Mouse (Mus musculus): ENCODE data around the gene Tmprss15. TPM values are rescaled to one million over a fixed set of nuclear protein-coding genes. Genes with fewer than 3 reads are reported as not detected.

The Tmprss15 gene
- polyA plus RNA-seq, 1 experiment from 2014 or later: not detected

- 92% methylated on average over 13 of the region's 13 CpGs for WGBS
- Histone ChIP-seq H3K27me3 (no peaks in the 10 kb centered on the region), H3K4me2 (replicated peaks) (no peak overlapping the region), H3K9ac (replicated peaks) (no peak overlapping the region), H3K36me3 (no peaks in the 10 kb centered on the region), H3K9me3 (no peaks in the 10 kb centered on the region), H3K4me3 (replicated peaks) (no peak overlapping the region), H3K27ac (no peak overlapping the region), H3K4me1 (replicated peaks) (no peaks in the 10 kb centered on the region)
- ATAC-seq: no peak
Observed at GRCm38 (mm10) chr16:78974099-78974498, 116.8 kb downstream of the Tmprss15 start.

DNA sequence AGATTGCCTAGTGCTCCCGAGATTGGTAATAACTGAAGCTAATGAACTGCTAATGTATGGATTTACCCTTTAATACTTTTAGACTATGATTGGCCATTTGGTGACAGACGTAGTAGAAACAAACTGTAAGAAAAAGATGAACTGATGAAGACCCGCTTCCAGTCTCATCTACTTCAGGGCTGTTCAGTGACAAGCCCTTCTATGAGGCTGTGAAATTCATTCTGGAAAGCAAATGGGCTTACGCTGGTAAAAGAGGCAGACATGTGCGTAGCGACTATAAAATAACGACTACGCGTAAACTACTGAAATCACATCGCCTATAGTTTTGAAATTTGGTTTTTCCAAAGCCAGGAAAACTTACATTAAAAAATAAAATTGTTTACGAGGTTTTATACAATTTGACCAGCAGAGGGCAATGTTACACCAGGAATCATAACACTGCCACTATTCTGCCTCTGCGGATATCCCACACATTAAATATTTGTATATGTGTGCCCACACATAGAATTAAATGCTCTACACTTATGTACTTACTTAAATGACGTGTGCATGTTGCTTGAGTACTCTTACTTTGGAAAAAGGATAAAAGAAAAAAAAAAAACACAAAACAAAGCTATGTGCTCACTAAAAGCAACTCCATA is 121.7 kb downstream of the Tmprss15 start:
- Histone ChIP-seq H3K4me2 (replicated peaks) (no peak overlapping the region), H3K9ac (replicated peaks) (no peak overlapping the region), H3K9me3 (no peaks in the 10 kb centered on the region), H3K36me3 (no peaks in the 10 kb centered on the region), H3K27ac (no peak overlapping the region), H3K4me3 (replicated peaks) (no peak overlapping the region), H3K4me1 (replicated peaks) (no peaks in the 10 kb centered on the region), H3K27me3 (no peaks in the 10 kb centered on the region)
- WGBS: 37% methylated on average over 13 of the region's 13 CpGs
- ATAC-seq: peak; percentile 75; the same call in 1 of the 2 replicates

DNA sequence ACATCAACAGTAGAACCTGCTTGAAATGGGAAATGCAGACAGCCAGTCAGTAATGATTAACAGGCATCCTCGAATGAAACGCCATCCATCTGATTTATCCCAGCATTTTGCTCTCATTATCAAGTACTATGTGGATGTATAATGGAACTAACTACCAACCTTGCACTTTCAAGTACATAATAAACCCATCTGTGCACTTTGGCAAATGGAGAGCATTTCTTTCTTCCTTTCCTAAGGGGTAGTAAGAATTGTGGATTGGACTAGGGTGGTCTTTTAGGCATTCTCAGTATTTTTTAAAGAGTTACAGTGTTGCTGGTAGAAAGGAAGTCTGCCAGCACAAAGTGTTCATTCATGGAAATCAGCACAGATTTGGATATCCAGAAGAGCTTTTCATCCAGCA is 133.5 kb downstream of the Tmprss15 start:
- WGBS: 82% methylated on average over 2 of the region's 2 CpGs
- no peak for ATAC-seq
- Histone ChIP-seq H3K4me3 (replicated peaks) (no peak overlapping the region), H3K9me3 (no peaks in the 10 kb centered on the region), H3K9ac (replicated peaks) (no peak overlapping the region), H3K27ac (no peak overlapping the region), H3K4me1 (replicated peaks) (0 out of 2 replicates have a peak, but pooled peaks cover 4% of the 10 kb centered on the region), H3K27me3 (no peaks in the 10 kb centered on the region), H3K36me3 (no peaks in the 10 kb centered on the region), H3K4me2 (replicated peaks) (no peak overlapping the region)

DNA sequence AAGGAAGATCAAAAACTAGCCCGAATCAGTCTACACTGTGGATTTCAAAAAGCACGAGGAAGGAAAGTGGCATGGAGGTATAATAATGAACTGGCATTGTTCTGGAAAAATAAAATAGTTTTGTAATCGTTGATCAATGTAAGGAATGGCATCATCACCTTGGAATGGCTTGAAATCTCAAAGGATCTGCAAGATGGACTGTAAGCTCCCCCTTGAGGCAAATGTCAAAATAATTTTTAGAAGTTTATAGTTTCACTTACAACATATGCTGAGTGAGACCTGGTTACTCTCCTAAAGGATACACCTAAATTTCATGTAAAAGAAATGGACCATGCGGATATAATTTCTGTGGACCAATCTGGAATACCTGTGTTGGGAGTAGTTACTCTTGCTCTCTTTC is 140.5 kb downstream of the Tmprss15 start:
- WGBS: 83% methylated on average over 4 of the region's 4 CpGs
- Histone ChIP-seq H3K4me1 (replicated peaks) (no peaks in the 10 kb centered on the region), H3K36me3 (no peaks in the 10 kb centered on the region), H3K27ac (no peak overlapping the region), H3K27me3 (no peaks in the 10 kb centered on the region), H3K9ac (replicated peaks) (no peak overlapping the region), H3K4me3 (replicated peaks) (no peak overlapping the region), H3K4me2 (replicated peaks) (no peak overlapping the region), H3K9me3 (no peaks in the 10 kb centered on the region)
- ATAC-seq: no peak

GRCm38 (mm10) chr16:78937755-78938154 is 153.1 kb downstream of the Tmprss15 start:
- Histone ChIP-seq H3K9ac (replicated peaks) (no peak overlapping the region), H3K9me3 (peaks cover 12% of the 10 kb centered on the region), H3K27ac (no peak overlapping the region), H3K27me3 (no peaks in the 10 kb centered on the region), H3K4me1 (replicated peaks) (no peaks in the 10 kb centered on the region), H3K36me3 (no peaks in the 10 kb centered on the region), H3K4me2 (replicated peaks) (no peak overlapping the region), H3K4me3 (replicated peaks) (no peak overlapping the region)
- WGBS: 80% methylated on average over 8 of the region's 8 CpGs
- ATAC-seq: no peak

GRCm38 (mm10) chr16:78934298-78934697 is 156.6 kb downstream of the Tmprss15 start:
- no peaks in the 10 kb centered on the region for H3K36me3 ChIP-seq
- H3K27ac ChIP-seq: no peak overlapping the region
- H3K9ac ChIP-seq (replicated peaks): no peak overlapping the region
- no peak overlapping the region for H3K4me2 ChIP-seq (replicated peaks)
- no peak overlapping the region for H3K4me3 ChIP-seq (replicated peaks)
- no peaks in the 10 kb centered on the region for H3K9me3 ChIP-seq
- peaks cover 8% of the 10 kb centered on the region; the same call in 1 of the 2 replicates for H3K27me3 ChIP-seq
- 89% methylated on average over 2 of the region's 2 CpGs for WGBS
- ATAC-seq: no peak
- H3K4me1 ChIP-seq (replicated peaks): peaks cover 16% of the 10 kb centered on the region

DNA sequence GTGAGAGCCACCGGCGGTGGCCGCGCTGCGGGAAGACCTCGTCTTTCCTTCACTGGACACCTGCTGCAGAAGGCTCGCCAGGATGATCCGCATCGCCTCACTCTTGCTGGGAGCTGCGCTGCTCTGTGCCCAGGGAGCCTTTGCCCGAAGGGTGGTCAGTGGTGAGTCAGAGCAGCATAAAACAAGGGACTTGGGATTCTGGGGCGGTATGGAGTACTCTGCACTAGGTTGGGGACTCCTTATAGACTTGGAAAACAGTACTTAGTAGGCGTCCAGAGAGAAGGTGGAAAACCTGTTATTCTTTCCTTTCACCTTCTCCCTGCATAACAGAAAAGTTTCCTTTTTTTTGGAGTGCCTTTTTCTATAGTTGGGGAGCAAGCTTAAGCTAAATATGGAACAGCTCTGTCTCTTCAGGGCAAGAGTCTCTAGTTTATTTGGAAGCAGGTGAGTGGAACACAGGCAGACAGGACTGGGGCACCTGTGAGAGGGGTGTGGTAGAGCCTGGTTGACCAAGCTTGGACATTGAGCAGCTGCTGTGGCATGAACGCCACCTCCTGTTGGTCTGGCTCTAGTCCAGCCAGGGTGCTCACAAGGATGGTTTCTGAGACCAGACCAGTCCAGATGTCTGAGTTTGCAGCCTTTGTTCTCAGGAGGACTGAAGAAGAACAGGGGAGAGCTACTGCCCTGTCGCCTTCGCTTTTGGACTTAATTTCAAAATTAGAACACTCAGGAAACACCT is 159.4 kb downstream of the Tmprss15 start:
- H3K4me2 ChIP-seq (replicated peaks): peak overlapping the region; percentile 98
- ATAC-seq: peak; percentile 82
- WGBS: 13% methylated on average over 16 of the region's 16 CpGs
- no peaks in the 10 kb centered on the region for H3K9me3 ChIP-seq
- H3K27me3 ChIP-seq: peaks cover 8% of the 10 kb centered on the region; the same call in 1 of the 2 replicates
- H3K4me1 ChIP-seq (replicated peaks): peaks cover 16% of the 10 kb centered on the region
- peak overlapping the region; percentile 72 for H3K9ac ChIP-seq (replicated peaks)
- no peaks in the 10 kb centered on the region for H3K36me3 ChIP-seq
- H3K4me3 ChIP-seq (replicated peaks): peak overlapping the region; percentile 61
- no peak overlapping the region for H3K27ac ChIP-seq

DNA sequence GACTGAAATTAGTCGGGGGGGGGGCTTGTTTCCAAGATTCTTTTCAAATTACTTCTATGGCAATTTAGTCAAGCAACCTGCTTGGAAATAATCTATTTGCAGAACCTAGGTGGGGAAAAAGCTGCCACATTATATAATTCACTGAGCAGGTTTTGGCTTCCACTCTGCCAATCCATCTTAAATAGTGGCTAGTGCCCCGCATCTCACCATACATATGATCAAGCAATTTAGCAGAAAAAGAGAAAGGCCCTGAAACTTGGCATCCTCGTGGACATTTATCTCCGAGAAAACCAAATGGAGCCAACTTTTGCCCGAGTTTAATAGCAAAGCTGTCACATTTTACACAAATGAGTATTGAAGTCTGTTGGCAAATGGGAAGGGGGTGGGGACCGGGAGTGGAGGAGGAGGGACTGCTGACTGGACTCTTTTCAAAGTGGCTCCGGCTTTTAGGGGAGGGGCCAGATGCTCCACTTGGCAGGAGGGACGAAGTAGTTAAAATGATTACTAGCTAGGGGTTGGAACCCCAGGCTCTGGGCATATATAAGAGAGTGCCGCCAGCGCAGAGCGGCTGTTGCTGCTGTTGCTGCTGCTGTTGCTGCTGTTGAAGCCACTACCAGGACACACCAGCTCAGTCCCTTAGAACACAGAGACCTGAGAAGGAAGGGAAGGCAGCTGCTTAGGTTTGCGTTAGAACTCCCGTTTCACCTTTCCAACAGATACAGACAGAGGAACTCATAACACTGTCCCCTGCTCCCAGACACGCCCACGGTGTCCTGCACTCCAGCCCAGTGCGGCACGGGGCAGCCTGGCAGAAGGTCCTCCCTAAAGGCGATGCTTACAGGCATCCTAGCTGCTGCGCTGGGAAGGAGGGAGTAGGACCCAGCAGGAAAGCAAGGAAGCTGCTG is 160.3 kb downstream of the Tmprss15 start, which contains the start of gene Chodl:
Gene Chodl, plus strand, starts transcription at position 567 of the 905 bp plus-strand sequence.
- H3K4me1 ChIP-seq (replicated peaks): peaks cover 16% of the 10 kb centered on the region
- WGBS: 14% methylated on average over 19 of the region's 19 CpGs
- peak within 1 kb of the TSS; percentile 61 for H3K4me3 ChIP-seq (replicated peaks)
- no peaks in the 10 kb centered on the region for H3K36me3 ChIP-seq
- peaks cover 8% of the 10 kb centered on the region; the same call in 1 of the 2 replicates for H3K27me3 ChIP-seq
- no peak within 1 kb of the TSS for H3K27ac ChIP-seq
- no peaks in the 10 kb centered on the region for H3K9me3 ChIP-seq
- H3K9ac ChIP-seq (replicated peaks): peak within 1 kb of the TSS; percentile 72
- ATAC-seq: peak; percentile 88
- peak within 1 kb of the TSS; percentile 98 for H3K4me2 ChIP-seq (replicated peaks)

GRCm38 (mm10) chr16:78922644-78923043 is 168.3 kb downstream of the Tmprss15 start:
- Histone ChIP-seq H3K4me2 (replicated peaks) (no peak overlapping the region), H3K9ac (replicated peaks) (no peak overlapping the region), H3K4me1 (replicated peaks) (no peaks in the 10 kb centered on the region), H3K36me3 (no peaks in the 10 kb centered on the region), H3K4me3 (replicated peaks) (no peak overlapping the region), H3K27me3 (no peaks in the 10 kb centered on the region), H3K9me3 (no peaks in the 10 kb centered on the region), H3K27ac (no peak overlapping the region)
- no peak for ATAC-seq
- WGBS: 73% methylated on average over 5 of the region's 5 CpGs

Measured in midbrain, embryonic 13.5 days (tissue).